Mouse (Mus musculus): ENCODE results near the gene Glis3. TPM values are rescaled to one million over a fixed set of nuclear protein-coding genes. Genes with fewer than 3 reads are reported as not detected.

Gene Glis3
- polyA plus RNA-seq, 1 experiment from 2014 or later = 0.36 TPM

DNA sequence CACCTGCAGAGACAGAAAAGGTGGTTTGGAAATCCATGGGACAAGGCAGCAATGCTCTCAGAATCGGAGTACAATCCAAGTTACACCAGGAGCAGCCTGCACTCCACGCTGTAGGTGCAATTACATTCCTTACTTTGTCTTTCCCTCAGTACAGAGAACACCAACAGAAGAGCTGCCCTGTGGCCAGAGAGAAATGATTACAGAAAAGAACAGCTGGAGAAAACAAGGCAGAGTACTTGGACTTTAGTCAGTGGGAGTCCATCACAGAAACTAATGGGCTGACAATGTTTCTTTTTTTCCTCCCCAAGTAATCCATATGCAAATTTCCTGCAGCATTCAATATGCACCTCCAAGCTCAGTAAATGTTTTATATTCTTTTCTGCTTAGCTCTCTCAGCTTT lies 305.4 kb downstream of the Glis3 start:
- no peak overlapping the region for H3K4me2 ChIP-seq (ENCODE audit: low read depth, low read length)
- H3K36me3 ChIP-seq (replicated peaks; ENCODE audit: insufficient read depth, low read length) = no peaks in the 10 kb centered on the region
- H3K4me3 ChIP-seq (ENCODE audit: low read depth, low read length) = no peak overlapping the region
- no peaks in the 10 kb centered on the region for H3K9me3 ChIP-seq (ENCODE audit: low read length)
- no peak for TF ChIP-seq EP300 (IDR thresholded peaks at IDR 0.05; ENCODE audit: low read depth)
- TF ChIP-seq CTCF (IDR thresholded peaks at IDR 0.05; ENCODE audit: low read depth) = no peak
- no peak overlapping the region for H3K9ac ChIP-seq (replicated peaks)
- ATAC-seq = no peak
- H3K4me1 ChIP-seq (ENCODE audit: insufficient read depth) = no peaks in the 10 kb centered on the region
- DNase-seq = no peak
- 60% methylated on average over 2 of the region's 2 CpGs for WGBS (ENCODE audit: insufficient replicate concordance)
- H3K27me3 ChIP-seq (ENCODE audit: insufficient read depth, low read length) = no peaks in the 10 kb centered on the region
- no peak overlapping the region for H3K27ac ChIP-seq (ENCODE audit: low read depth)

DNA sequence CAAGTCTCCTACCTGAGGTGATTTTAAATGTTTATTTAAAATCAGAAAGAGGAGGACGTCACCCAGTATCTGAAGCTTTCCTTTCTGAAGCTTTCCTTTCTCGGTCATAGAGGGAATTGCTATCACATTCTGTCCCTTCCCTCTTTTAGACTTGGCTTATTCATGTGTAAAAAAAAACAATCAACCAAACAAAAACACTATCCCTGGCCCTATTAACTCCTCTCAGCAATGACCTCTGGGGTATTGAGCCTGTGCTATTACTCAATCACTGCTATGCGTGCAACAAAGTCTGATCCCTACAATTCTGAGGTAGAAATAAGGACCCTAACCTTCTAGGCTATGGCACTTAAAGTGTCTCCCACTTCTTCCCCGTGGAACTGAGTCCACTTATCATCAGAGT lies 311.7 kb downstream of the Glis3 start:
- H3K4me1 ChIP-seq (ENCODE audit: insufficient read depth) = no peaks in the 10 kb centered on the region
- ATAC-seq (no peak), DNase-seq (no peak)
- 62% methylated on average over 4 of the region's 4 CpGs for WGBS (ENCODE audit: insufficient replicate concordance)
- no peak overlapping the region for H3K4me3 ChIP-seq (ENCODE audit: low read depth, low read length)
- H3K9me3 ChIP-seq (ENCODE audit: low read length) = no peaks in the 10 kb centered on the region
- H3K9ac ChIP-seq (replicated peaks) = no peak overlapping the region
- no peaks in the 10 kb centered on the region for H3K36me3 ChIP-seq (replicated peaks; ENCODE audit: insufficient read depth, low read length)
- H3K27me3 ChIP-seq (ENCODE audit: insufficient read depth, low read length) = no peaks in the 10 kb centered on the region
- TF ChIP-seq EP300 (IDR thresholded peaks at IDR 0.05; ENCODE audit: low read depth) = no peak
- no peak for TF ChIP-seq CTCF (IDR thresholded peaks at IDR 0.05; ENCODE audit: low read depth)
- H3K4me2 ChIP-seq (ENCODE audit: low read depth, low read length) = no peak overlapping the region
- H3K27ac ChIP-seq (ENCODE audit: low read depth) = no peak overlapping the region

DNA sequence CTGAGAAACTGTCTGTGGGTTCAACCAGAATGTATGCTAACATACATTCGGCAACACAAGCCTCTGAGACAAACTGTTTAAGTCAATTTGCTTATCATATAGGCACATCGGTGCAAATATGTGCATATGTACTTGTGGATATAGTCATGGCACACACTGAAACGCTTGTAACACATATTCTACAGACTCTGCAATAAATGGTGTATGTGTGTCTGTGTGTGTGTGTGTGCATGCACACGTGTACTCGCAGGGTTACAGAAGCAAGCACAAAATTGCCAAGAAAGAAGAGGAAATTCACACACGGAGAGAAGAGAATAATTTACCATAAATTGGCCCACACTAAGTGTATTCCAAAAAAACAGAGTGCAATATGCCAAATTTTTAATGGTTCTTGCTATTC lies 312.6 kb downstream of the Glis3 start:
- H3K27ac ChIP-seq (ENCODE audit: low read depth) = no peak overlapping the region
- no peak overlapping the region for H3K4me3 ChIP-seq (ENCODE audit: low read depth, low read length)
- no peak for DNase-seq
- H3K9me3 ChIP-seq (ENCODE audit: low read length) = no peaks in the 10 kb centered on the region
- H3K27me3 ChIP-seq (ENCODE audit: insufficient read depth, low read length) = no peaks in the 10 kb centered on the region
- 77% methylated on average over 6 of the region's 6 CpGs for WGBS (ENCODE audit: insufficient replicate concordance)
- TF ChIP-seq EP300 (IDR thresholded peaks at IDR 0.05; ENCODE audit: low read depth) (no peak), CTCF (IDR thresholded peaks at IDR 0.05; ENCODE audit: low read depth) (no peak)
- no peak overlapping the region for H3K4me2 ChIP-seq (ENCODE audit: low read depth, low read length)
- H3K4me1 ChIP-seq (ENCODE audit: insufficient read depth) = no peaks in the 10 kb centered on the region
- H3K9ac ChIP-seq (replicated peaks) = no peak overlapping the region
- no peak for ATAC-seq
- H3K36me3 ChIP-seq (replicated peaks; ENCODE audit: insufficient read depth, low read length) = no peaks in the 10 kb centered on the region

DNA sequence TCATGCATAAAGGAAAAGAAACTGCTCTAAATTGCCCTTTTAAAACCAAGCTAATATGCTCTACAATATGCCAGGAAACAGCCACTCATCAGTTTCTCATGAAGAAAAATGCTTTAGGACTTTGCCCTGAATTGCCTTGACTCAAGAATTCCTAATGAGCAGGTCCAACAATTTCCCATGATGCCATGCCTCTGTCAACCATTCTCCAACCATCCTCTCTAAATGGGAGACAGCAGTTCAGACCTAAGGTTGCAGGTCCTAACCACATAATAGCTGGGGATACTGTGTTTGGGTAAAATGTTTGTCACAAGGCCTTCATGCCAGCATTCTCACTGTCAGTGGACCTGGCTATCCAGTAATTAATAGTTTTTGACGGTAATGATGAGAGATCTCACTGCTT lies 313.1 kb downstream of the Glis3 start:
- WGBS (ENCODE audit: insufficient replicate concordance) = 78% methylated on average over 1 of the region's 1 CpGs
- no peak overlapping the region for H3K4me2 ChIP-seq (ENCODE audit: low read depth, low read length)
- H3K9me3 ChIP-seq (ENCODE audit: low read length) = no peaks in the 10 kb centered on the region
- TF ChIP-seq CTCF (IDR thresholded peaks at IDR 0.05; ENCODE audit: low read depth) (no peak), EP300 (IDR thresholded peaks at IDR 0.05; ENCODE audit: low read depth) (no peak)
- no peak for DNase-seq
- no peak overlapping the region for H3K9ac ChIP-seq (replicated peaks)
- H3K27me3 ChIP-seq (ENCODE audit: insufficient read depth, low read length) = no peaks in the 10 kb centered on the region
- H3K27ac ChIP-seq (ENCODE audit: low read depth) = no peak overlapping the region
- no peak overlapping the region for H3K4me3 ChIP-seq (ENCODE audit: low read depth, low read length)
- H3K36me3 ChIP-seq (replicated peaks; ENCODE audit: insufficient read depth, low read length) = no peaks in the 10 kb centered on the region
- ATAC-seq = no peak
- H3K4me1 ChIP-seq (ENCODE audit: insufficient read depth) = no peaks in the 10 kb centered on the region

DNA sequence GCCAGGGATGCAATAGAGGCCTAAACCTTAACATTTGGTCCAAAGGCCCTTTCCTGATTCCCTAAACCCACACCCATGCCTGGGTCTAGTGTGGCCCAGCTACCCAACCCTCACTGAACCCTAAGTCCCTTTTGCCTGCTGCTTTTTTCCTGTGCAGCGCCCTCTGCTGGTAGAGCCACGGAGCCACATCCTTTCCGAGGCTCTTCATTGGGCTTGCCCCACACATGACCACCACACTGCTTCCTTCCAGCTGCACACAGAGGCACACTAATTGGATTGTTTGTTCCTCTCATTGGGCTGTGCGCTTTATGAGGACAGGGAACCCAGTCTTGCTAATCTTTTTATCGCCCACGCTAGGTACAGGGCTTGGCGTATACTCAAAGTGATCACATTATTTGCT lies 314.0 kb downstream of the Glis3 start:
- peak; percentile 85 for TF ChIP-seq CTCF (IDR thresholded peaks at IDR 0.05; ENCODE audit: low read depth)
- no peak for TF ChIP-seq EP300 (IDR thresholded peaks at IDR 0.05; ENCODE audit: low read depth)
- DNase-seq = peak; percentile 49
- no peak overlapping the region for H3K4me2 ChIP-seq (ENCODE audit: low read depth, low read length)
- 47% methylated on average over 7 of the region's 7 CpGs for WGBS (ENCODE audit: insufficient replicate concordance)
- H3K4me1 ChIP-seq (ENCODE audit: insufficient read depth) = no peaks in the 10 kb centered on the region
- H3K9me3 ChIP-seq (ENCODE audit: low read length) = no peaks in the 10 kb centered on the region
- no peaks in the 10 kb centered on the region for H3K27me3 ChIP-seq (ENCODE audit: insufficient read depth, low read length)
- H3K4me3 ChIP-seq (ENCODE audit: low read depth, low read length) = no peak overlapping the region
- H3K9ac ChIP-seq (replicated peaks) = no peak overlapping the region
- ATAC-seq = no peak
- H3K27ac ChIP-seq (ENCODE audit: low read depth) = no peak overlapping the region
- no peaks in the 10 kb centered on the region for H3K36me3 ChIP-seq (replicated peaks; ENCODE audit: insufficient read depth, low read length)

DNA sequence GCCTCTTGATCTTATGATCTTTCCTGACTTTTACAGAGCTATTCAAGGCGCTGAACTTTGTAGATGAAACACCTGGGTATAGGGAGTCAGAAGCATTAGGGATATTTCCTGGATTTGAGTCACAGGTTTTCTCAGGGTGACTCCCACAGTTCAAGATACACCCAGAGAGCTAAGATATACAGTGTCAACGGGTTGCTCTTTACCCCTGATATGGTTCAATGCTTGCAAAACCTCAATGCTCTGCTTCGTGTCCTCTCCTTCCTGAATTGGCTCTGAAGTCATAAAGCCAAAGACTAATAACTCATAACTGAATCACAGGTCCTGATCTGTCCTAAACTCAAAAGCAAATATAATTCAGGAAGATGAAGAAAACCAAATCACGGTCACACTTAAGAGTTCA lies 319.0 kb downstream of the Glis3 start:
- TF ChIP-seq EP300 (IDR thresholded peaks at IDR 0.05; ENCODE audit: low read depth) (no peak), CTCF (IDR thresholded peaks at IDR 0.05; ENCODE audit: low read depth) (no peak)
- H3K27ac ChIP-seq (ENCODE audit: low read depth) = no peak overlapping the region
- no peak overlapping the region for H3K9ac ChIP-seq (replicated peaks)
- H3K9me3 ChIP-seq (ENCODE audit: low read length) = no peaks in the 10 kb centered on the region
- WGBS (ENCODE audit: insufficient replicate concordance) = 70% methylated on average over 4 of the region's 4 CpGs
- DNase-seq = no peak
- no peaks in the 10 kb centered on the region for H3K27me3 ChIP-seq (ENCODE audit: insufficient read depth, low read length)
- no peak for ATAC-seq
- no peak overlapping the region for H3K4me3 ChIP-seq (ENCODE audit: low read depth, low read length)
- no peak overlapping the region for H3K4me2 ChIP-seq (ENCODE audit: low read depth, low read length)
- no peaks in the 10 kb centered on the region for H3K4me1 ChIP-seq (ENCODE audit: insufficient read depth)
- H3K36me3 ChIP-seq (replicated peaks; ENCODE audit: insufficient read depth, low read length) = no peaks in the 10 kb centered on the region

DNA sequence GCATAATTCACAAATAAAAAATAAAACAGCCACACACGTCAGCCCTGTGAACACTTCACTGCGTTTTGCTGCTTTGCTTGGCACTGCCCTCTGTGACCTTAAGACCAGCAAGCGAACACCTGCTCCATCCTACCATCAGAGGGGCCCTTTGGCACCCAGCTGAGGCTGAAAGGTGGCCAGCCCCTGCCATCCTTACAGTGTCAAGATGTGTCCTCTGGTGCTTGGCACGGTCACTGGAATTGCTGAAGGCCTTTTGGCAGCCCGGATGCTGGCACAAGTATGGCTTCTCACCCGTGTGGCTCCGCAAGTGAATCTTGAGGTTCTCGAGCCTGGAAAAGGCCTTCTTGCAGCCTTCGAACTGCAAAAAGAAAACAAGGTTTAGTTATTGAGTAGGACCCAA lies 322.3 kb downstream of the Glis3 start:
- no peak for DNase-seq
- ATAC-seq = no peak

More for the DNA sequence above, 322.3 kb downstream of the Glis3 start:
- Histone ChIP-seq H3K27me3 (ENCODE audit: insufficient read depth, low read length) (no peaks in the 10 kb centered on the region), H3K4me2 (ENCODE audit: low read depth, low read length) (no peak overlapping the region), H3K4me1 (ENCODE audit: insufficient read depth) (no peaks in the 10 kb centered on the region), H3K9ac (replicated peaks) (no peak overlapping the region), H3K27ac (ENCODE audit: low read depth) (no peak overlapping the region), H3K4me3 (ENCODE audit: low read depth, low read length) (no peak overlapping the region), H3K9me3 (ENCODE audit: low read length) (no peaks in the 10 kb centered on the region), H3K36me3 (replicated peaks; ENCODE audit: insufficient read depth, low read length) (no peaks in the 10 kb centered on the region)
- TF ChIP-seq CTCF (IDR thresholded peaks at IDR 0.05; ENCODE audit: low read depth) = no peak
- no peak for TF ChIP-seq EP300 (IDR thresholded peaks at IDR 0.05; ENCODE audit: low read depth)
- 82% methylated on average over 9 of the region's 9 CpGs for WGBS (ENCODE audit: insufficient replicate concordance)
